Mouse (Mus musculus) B cell, adult (primary cell): Measurements from ENCODE around the gene Olfr393. TPM values are rescaled to one million over a fixed set of nuclear protein-coding genes. Genes with fewer than 3 reads are reported as not detected.

Source experiments
- total RNA-seq: library from RNA; stranded (reverse); gene quantifications from 4 replicates; pipeline ENCODE4 v1.2.4, GENCODE M21; 2023; ENCODE audit not compliant: inconsistent age

Olfr393 gene
- total RNA-seq, result not detected in 4 replicates

DNA sequence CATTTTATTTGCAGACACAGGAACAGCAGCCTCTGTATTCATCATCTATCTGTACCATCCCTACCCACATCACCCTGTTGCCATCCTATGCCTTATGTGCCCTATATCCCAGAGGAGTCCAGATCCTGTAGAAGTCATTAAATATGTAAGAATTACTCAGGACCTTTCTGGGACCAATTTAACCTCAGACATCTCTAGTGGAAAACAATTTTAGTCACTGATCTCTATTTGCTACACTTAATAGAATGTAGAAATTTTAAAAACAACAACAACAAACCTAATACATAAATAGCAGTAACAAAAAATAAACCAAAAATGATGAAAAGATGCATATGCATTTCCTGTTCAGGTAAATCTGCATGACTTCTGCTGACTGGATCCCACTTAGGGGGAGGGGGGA, at the start of gene Olfr393:
Gene Olfr393 (minus strand): TSS at position 101 of the 400 bp plus-strand sequence.

DNA sequence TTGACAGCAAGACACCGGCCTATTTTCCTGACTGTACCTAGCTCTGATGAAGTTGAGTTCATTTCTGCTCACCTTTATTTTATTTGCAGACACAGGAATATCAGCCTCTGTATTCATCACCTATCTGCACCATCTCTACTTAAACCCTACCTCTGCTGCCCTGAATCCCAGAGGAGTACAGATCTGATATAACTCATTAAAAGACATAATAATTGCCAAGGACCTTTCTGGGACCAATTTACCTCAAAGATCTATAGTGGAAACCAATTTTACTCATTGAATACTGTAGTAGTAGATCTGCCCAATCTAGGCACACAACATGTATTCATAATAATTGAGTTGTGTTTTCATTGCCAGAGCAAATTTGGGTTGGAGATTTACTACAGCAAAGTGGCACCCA, 39.4 kb upstream of the Olfr393 start, which contains the start of gene Olfr394:
Gene Olfr394 (minus strand): TSS at position 101 of the 400 bp plus-strand sequence.

GRCm38 (mm10) chr11:73816949-73817348, 34.3 kb downstream of the Olfr393 start, which contains the start of gene Olfr392:
Gene Olfr392 (minus strand): TSS chr11:73817049.

GRCm38 (mm10) chr11:73802952-73803351, 48.3 kb downstream of the Olfr393 start, which contains the start of gene Olfr391-ps:
Gene Olfr391-ps (minus strand): TSS chr11:73803052.

Other genes starting within 250 kb of the Olfr393 start
- not detected in 4 replicates for gene Zfp735, start 162.7 kb downstream of the Olfr393 start, total RNA-seq
- not detected in 4 replicates for gene Olfr389, start 70.7 kb downstream of the Olfr393 start, total RNA-seq
- gene Olfr390, start 68.5 kb downstream of the Olfr393 start, total RNA-seq, result not detected in 4 replicates
- gene Olfr391-ps, start 48.4 kb downstream of the Olfr393 start, total RNA-seq, result not detected in 4 replicates
- gene Olfr392, start 34.4 kb downstream of the Olfr393 start, total RNA-seq, result not detected in 4 replicates
- not detected in 4 replicates for gene Olfr394, start 39.3 kb upstream of the Olfr393 start, total RNA-seq
- not detected in 4 replicates for gene Olfr395, start 57.8 kb upstream of the Olfr393 start, total RNA-seq
- gene Olfr23, start 85.2 kb upstream of the Olfr393 start, total RNA-seq, result not detected in 4 replicates
- not detected in 4 replicates for gene Olfr397, start 109.4 kb upstream of the Olfr393 start, total RNA-seq
- not detected in 4 replicates for gene Olfr398, start 139.0 kb upstream of the Olfr393 start, total RNA-seq
- gene Olfr139, start 205.1 kb upstream of the Olfr393 start, total RNA-seq, result not detected in 4 replicates
- not detected in 4 replicates for gene Olfr399, start 205.2 kb upstream of the Olfr393 start, total RNA-seq
- gene Zfp616, start 218.5 kb upstream of the Olfr393 start, total RNA-seq, result not detected in 4 replicates